Mouse (Mus musculus): ENCODE measurements around the gene Gria2. TPM values are rescaled to one million over a fixed set of nuclear protein-coding genes. Genes with fewer than 3 reads are reported as not detected.

The Gria2 gene
- polyA plus RNA-seq, 1 experiment = not detected

- 57% methylated on average over 2 of the region's 2 CpGs for WGBS
- H3K27ac ChIP-seq (ENCODE audit: control insufficient read depth, insufficient read depth, low read depth, low read length, poor library complexity) = no peak overlapping the region
- TF ChIP-seq CTCF (IDR thresholded peaks at IDR 0.05; ENCODE audit: control insufficient read depth, insufficient read depth, low read length) = no peak
- TF ChIP-seq POLR2A (IDR thresholded peaks at IDR 0.05; ENCODE audit: borderline replicate concordance, control insufficient read depth, low read depth, low read length) = no peak
- no peak overlapping the region for H3K4me3 ChIP-seq (replicated peaks; ENCODE audit: control insufficient read depth, low read depth, low read length)
- no peaks in the 10 kb centered on the region for H3K4me1 ChIP-seq (ENCODE audit: control insufficient read depth, insufficient read depth, low read length)
Observed at GRCm38 (mm10) chr3:80795284-80795683, 7.4 kb downstream of the Gria2 start.

DNA sequence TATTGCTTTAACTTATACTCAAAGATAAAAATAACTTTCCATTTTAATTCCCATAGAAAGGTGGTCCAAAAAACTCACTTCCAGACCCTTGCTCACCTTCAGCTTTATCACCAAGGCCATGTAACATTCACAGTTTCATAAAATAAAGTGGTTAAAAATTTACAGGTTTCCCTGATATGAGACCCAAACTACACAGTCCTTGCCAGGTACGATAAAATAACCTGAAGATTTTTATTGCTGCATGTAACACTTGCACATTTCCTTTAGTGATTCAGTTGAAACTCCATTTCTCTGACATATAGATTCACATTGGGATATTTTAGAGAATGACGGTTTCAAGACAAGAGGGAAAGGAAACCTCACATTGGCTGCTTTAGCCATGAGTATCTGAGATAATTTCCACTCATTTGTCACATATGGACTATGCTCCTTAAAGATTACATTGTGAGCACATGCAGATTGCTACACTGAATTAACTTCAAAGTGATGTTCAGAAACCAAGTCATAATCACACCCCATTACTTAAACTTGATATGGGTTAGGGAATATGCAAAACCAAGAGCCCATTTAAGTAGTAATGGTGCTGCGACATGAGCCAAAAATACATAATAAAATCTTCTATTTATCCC lies 15.4 kb downstream of the Gria2 start:
- Histone ChIP-seq H3K27ac (ENCODE audit: control insufficient read depth, insufficient read depth, low read depth, low read length, poor library complexity) (no peak overlapping the region), H3K4me3 (replicated peaks; ENCODE audit: control insufficient read depth, low read depth, low read length) (no peak overlapping the region), H3K4me1 (ENCODE audit: control insufficient read depth, insufficient read depth, low read length) (no peaks in the 10 kb centered on the region)
- TF ChIP-seq POLR2A (IDR thresholded peaks at IDR 0.05; ENCODE audit: borderline replicate concordance, control insufficient read depth, low read depth, low read length) = no peak
- TF ChIP-seq CTCF (IDR thresholded peaks at IDR 0.05; ENCODE audit: control insufficient read depth, insufficient read depth, low read length) = no peak
- WGBS = 78% methylated on average over 3 of the region's 3 CpGs

DNA sequence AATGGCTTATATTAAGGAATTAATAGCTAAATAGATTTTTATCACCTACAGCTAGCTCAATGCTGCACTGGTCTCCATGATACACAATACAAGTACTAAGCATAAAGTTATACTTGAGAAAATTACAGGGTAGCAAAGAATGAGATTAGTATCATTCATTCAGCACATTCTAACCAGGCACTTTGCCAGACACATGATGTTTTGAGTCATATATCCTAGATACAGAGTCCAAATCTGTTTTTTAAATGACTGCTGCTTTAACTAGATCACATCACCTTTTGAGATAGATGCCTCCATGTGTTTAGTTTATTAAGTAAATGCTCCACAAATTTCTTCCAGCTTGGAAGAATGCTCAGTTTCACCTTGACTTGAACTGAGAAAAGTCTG lies 21.5 kb downstream of the Gria2 start:
- H3K4me3 ChIP-seq (replicated peaks; ENCODE audit: control insufficient read depth, low read depth, low read length) = no peak overlapping the region
- no peak for TF ChIP-seq CTCF (IDR thresholded peaks at IDR 0.05; ENCODE audit: control insufficient read depth, insufficient read depth, low read length)
- no peak for TF ChIP-seq POLR2A (IDR thresholded peaks at IDR 0.05; ENCODE audit: borderline replicate concordance, control insufficient read depth, low read depth, low read length)
- no peak overlapping the region for H3K27ac ChIP-seq (ENCODE audit: control insufficient read depth, insufficient read depth, low read depth, low read length, poor library complexity)
- H3K4me1 ChIP-seq (ENCODE audit: control insufficient read depth, insufficient read depth, low read length) = no peaks in the 10 kb centered on the region

GRCm38 (mm10) chr3:80780383-80781143 lies 22.1 kb downstream of the Gria2 start:
- Histone ChIP-seq H3K4me3 (replicated peaks; ENCODE audit: control insufficient read depth, low read depth, low read length) (no peak overlapping the region), H3K4me1 (ENCODE audit: control insufficient read depth, insufficient read depth, low read length) (no peaks in the 10 kb centered on the region), H3K27ac (ENCODE audit: control insufficient read depth, insufficient read depth, low read depth, low read length, poor library complexity) (no peak overlapping the region)
- WGBS = 73% methylated on average over 4 of the region's 4 CpGs
- TF ChIP-seq CTCF (IDR thresholded peaks at IDR 0.05; ENCODE audit: control insufficient read depth, insufficient read depth, low read length) (no peak), POLR2A (IDR thresholded peaks at IDR 0.05; ENCODE audit: borderline replicate concordance, control insufficient read depth, low read depth, low read length) (no peak)

DNA sequence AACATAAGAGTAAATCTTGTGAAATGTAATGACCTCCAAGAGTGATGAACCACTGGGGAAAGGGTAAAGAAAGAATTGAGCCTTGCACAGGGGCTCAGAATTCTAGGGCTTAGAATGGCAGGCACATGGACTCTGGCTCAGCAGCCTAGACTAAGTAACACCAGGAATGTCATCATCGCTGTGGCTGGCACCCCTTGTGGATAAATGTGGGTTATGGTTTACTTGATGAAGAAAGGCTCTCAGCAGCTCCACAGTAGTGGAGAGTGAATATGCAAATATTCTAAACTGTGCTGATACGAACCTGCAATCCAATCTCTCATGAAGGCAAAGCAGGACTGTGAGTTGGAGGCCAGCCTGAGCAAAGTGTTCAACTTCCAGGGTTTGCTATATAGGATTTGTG lies 26.0 kb downstream of the Gria2 start:
- Histone ChIP-seq H3K4me3 (replicated peaks; ENCODE audit: control insufficient read depth, low read depth, low read length) (no peak overlapping the region), H3K27ac (ENCODE audit: control insufficient read depth, insufficient read depth, low read depth, low read length, poor library complexity) (no peak overlapping the region), H3K4me1 (ENCODE audit: control insufficient read depth, insufficient read depth, low read length) (no peaks in the 10 kb centered on the region)
- 73% methylated on average over 2 of the region's 2 CpGs for WGBS
- no peak for TF ChIP-seq POLR2A (IDR thresholded peaks at IDR 0.05; ENCODE audit: borderline replicate concordance, control insufficient read depth, low read depth, low read length)
- TF ChIP-seq CTCF (IDR thresholded peaks at IDR 0.05; ENCODE audit: control insufficient read depth, insufficient read depth, low read length) = no peak

DNA sequence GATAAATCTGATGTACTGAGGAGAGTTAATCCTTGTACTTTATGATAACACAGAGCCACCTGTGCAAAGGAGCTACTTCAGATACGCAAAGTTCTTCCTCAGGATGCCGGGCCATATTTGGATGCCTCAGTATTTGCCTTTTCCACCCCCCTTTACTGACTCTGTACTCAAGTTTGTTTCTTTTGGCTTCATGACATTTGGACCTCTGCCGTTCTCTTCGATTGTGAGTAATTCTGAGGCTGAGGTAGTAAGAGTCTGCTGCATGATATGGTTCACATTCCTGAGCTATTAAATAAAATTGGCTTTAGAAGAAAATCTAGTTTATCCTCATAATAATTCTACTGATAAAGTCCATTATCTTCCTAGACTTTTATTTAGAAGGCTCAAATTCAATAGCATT lies 26.7 kb downstream of the Gria2 start:
- WGBS = 80% methylated on average over 4 of the region's 4 CpGs
- H3K4me1 ChIP-seq (ENCODE audit: control insufficient read depth, insufficient read depth, low read length) = no peaks in the 10 kb centered on the region
- H3K4me3 ChIP-seq (replicated peaks; ENCODE audit: control insufficient read depth, low read depth, low read length) = no peak overlapping the region
- TF ChIP-seq POLR2A (IDR thresholded peaks at IDR 0.05; ENCODE audit: borderline replicate concordance, control insufficient read depth, low read depth, low read length) = no peak
- no peak for TF ChIP-seq CTCF (IDR thresholded peaks at IDR 0.05; ENCODE audit: control insufficient read depth, insufficient read depth, low read length)
- no peak overlapping the region for H3K27ac ChIP-seq (ENCODE audit: control insufficient read depth, insufficient read depth, low read depth, low read length, poor library complexity)

GRCm38 (mm10) chr3:80774005-80774764 lies 28.4 kb downstream of the Gria2 start:
- no peaks in the 10 kb centered on the region for H3K4me1 ChIP-seq (ENCODE audit: control insufficient read depth, insufficient read depth, low read length)
- H3K4me3 ChIP-seq (replicated peaks; ENCODE audit: control insufficient read depth, low read depth, low read length) = no peak overlapping the region
- H3K27ac ChIP-seq (ENCODE audit: control insufficient read depth, insufficient read depth, low read depth, low read length, poor library complexity) = no peak overlapping the region
- TF ChIP-seq CTCF (IDR thresholded peaks at IDR 0.05; ENCODE audit: control insufficient read depth, insufficient read depth, low read length) (no peak), POLR2A (IDR thresholded peaks at IDR 0.05; ENCODE audit: borderline replicate concordance, control insufficient read depth, low read depth, low read length) (no peak)
- 70% methylated on average over 4 of the region's 4 CpGs for WGBS

DNA sequence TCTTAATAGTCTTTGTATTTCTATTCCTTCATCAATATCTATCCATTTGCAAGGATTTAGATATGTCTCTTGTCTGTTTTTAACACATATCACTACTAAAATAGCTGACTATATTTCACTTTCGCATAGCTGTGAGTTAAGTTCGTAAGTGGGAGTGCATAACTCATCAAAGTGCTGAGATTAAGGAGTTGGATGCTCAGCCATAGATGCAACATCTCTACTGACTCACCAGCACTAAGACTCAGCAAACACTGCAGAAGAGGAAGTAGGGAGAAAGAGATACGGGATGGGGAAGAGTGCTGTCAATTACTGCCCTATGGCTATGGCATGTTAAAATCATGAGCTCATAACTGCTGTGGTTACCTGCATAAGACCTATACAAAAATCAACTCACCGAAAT lies 29.4 kb downstream of the Gria2 start:
- H3K27ac ChIP-seq (ENCODE audit: control insufficient read depth, insufficient read depth, low read depth, low read length, poor library complexity) = no peak overlapping the region
- H3K4me3 ChIP-seq (replicated peaks; ENCODE audit: control insufficient read depth, low read depth, low read length) = no peak overlapping the region
- H3K4me1 ChIP-seq (ENCODE audit: control insufficient read depth, insufficient read depth, low read length) = no peaks in the 10 kb centered on the region
- TF ChIP-seq CTCF (IDR thresholded peaks at IDR 0.05; ENCODE audit: control insufficient read depth, insufficient read depth, low read length) (no peak), POLR2A (IDR thresholded peaks at IDR 0.05; ENCODE audit: borderline replicate concordance, control insufficient read depth, low read depth, low read length) (no peak)
- 60% methylated on average over 4 of the region's 4 CpGs for WGBS
